Mouse (Mus musculus): Measurements from ENCODE around the gene March6. TPM values are rescaled to one million over a fixed set of nuclear protein-coding genes. Genes with fewer than 3 reads are reported as not detected.

The March6 gene
- total RNA-seq, 2 experiments from 2014 or later: 196 to 206 TPM

DNA sequence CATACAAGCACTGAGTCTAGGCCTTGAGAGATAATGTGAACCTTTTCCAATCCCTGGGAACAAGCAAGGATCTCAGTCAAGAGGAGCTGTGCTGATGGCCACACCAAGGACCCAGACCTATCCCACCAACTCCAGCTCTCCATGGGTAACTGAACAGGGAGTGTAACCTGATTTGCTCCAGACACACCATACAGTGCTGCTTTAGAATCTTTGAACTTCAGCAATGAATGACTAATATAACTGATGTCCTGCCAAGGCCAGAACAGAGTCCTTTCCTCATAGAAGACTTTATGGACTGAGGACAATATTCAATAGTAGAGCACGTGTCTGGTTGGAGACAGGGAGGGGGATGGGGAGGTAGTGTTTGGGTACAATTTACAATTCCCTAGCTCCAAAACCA is 14.2 kb upstream of the March6 start:
- no peak for DNase-seq (ENCODE audit: low spot score in 2 of 2)
- intact Hi-C loops (cut with DNase I): no loop called here

DNA sequence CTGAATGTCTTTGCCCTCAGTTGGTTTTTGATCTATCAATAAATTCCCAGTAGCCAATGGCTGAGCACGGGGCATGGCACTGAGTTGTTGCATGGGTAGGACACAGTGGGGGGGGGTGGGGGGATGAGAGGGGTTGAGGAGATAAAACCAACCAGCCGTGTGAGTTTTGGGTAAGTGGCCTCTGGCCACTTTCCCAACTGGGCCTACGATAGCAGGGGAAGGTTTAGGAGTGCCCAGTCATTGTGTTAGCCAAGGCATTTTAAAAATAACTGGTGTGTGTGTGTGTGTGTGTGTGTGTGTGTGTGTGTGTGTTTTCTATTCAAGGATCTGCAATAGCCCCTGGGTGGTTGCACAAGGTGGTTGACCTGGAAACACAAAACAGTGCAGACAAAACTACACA is 12.4 kb upstream of the March6 start:
- no peak for DNase-seq (ENCODE audit: low spot score in 2 of 2)
- intact Hi-C loops (cut with DNase I): no loop called here

DNA sequence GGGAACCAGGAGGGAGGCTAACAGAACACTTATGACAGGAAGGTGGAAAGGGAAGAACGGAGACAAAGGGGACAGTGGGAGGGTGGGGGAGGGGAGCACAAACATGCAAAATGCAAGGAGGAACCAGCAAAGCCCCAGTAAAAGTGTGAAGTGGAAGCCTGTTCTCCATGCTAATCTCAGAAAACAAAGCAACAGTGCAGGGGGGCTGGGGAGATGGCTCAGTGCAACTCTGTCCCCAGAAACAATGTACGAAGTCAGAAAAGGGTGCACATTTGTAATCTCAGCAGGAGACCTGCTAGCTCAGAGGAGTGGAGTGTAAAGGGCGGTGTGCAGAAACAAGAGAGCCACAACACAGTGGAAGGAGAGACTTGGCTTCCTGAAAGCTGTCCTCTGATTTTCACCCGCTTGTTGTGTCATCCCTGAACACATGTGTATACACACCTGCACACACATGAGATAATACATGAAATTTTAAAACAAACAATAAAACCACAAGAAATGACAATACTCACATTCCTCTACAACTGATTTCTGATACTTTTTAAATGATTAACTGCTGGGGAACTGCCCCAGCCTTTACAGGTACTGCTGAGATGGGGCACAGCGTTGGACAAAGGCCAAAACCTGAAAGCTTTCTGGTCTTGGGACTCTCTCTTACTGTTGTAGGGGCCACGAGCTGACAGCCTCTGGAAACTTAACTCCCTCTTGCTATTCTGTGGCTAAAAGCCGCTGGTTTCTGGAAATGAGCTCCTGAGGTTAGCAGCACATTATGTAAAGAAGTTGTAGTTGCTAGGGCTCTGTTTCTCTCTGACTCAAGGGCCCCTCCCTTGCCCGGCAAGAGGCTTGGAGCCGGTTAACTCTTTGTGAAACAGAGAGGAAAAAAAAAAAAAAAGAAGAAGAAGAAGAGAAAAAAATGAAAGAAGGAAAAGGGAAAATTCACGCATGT is 11.4 kb upstream of the March6 start:
- peak in 1 of 2 experiments; percentile 47 for DNase-seq (ENCODE audit: low spot score in 2 of 2)

DNA sequence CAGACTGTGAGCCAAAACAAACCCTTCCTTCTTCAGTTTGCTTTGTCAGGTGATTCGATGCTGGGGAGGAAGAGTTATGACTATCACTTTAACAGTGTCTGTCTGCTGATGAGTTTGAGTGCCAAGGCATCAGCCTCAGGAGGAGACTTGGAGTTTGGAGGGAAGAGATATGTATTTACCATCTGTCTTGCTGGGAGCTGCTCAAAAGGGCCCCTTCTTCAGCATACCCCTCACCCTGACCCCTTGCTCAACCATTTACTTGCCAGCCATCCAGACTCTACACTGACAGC is 9.6 kb upstream of the March6 start:
- intact Hi-C loops (cut with DNase I): no loop called here

More for the DNA sequence above, 11.4 kb upstream of the March6 start:
- intact Hi-C loops (cut with DNase I): no loop called here

DNA sequence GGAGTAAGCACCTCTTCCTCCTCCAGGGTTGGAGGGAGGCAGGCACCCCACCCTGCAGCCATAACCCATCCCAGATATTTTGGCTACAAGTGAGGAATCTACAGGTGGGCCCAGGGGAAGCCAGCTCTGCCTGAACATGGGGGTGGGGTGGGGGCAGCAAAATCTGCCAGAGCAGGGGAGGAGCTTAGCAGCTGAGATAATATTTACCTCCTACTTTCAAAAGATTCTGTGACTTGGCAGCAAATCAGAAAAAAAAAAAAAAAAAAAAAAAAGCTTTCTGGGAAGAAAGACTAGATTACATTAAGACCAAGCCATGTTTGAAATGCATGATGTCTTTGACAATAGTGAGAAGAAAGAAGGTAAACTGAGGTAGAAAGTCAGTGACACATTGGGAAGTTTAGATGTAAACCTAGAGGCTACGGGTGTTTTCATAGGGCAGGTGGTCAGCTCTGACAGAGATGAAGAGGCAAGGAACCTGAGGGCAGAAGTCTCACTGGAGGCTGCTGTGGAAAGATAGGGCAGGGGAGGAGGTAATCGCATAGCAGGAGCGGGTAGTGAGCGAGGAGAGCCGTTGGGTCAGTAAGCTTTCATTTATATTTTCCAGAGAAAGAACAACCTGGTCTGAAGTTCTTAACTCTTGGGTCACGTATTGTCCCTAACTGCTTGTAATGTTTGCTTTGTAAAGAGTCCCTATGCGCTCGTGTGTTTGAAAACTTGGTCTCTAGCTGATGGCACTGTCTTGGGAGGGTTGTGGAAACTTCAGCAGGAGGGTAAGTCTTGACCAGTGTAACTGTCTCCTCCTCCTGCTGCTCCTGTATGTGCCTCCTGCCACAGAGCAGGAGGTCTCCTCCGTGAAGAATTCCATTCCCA is 9.0 kb upstream of the March6 start:
- peak in 1 of 2 experiments; percentile 19 for DNase-seq (ENCODE audit: low spot score in 2 of 2)
- intact Hi-C loops (cut with DNase I): loop anchor here (5.0 kb wide), 1 partner anchor 32 kb away; no protein-coding TSS in a partner anchor

More for the DNA sequence above, 9.6 kb upstream of the March6 start:
- DNase-seq (ENCODE audit: low spot score in 2 of 2): no peak

DNA sequence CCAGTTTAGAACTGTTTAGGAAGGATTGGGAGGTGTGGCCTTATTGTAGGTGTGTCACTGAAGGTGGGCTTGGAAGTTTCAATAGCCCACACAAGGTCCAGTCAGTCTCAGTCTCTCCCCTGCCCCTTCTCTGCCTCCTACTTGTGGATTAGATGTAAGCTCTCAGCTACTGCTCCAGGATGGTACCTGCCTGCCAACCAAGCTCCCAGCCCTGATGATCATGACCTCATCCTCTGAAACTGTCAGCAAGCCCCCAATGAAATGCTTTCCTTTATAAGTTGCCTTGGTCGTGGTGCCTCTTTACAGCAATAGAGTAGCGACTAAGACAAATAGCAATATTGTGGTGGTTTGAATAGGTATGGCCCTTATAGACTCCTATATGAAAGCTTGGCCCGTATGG is 7.5 kb upstream of the March6 start:
- DNase-seq (ENCODE audit: low spot score in 2 of 2): no peak
- intact Hi-C loops (cut with DNase I): loop anchor here (5.0 kb wide), 1 partner anchor 34 kb away; no protein-coding TSS in a partner anchor

DNA sequence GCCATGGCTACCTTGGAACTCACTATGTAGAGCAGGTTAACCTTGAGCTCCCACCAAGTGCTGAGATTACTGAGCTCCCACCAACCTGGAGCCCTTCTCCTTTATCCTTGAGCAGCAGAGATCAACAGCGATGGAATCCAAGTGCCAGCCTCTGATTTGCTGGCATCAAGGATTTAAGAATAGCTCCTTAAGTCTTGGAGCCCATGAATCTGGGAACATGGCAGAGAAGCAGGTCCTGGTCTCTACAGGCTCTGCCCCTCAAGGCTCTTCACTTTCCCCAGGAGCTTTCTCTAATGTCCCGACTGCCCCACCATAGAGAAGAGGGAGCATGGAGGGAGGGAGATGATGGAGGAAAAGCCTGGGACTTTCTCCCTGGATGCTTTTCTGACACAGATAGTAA is 6.9 kb upstream of the March6 start:
- intact Hi-C loops (cut with DNase I): loop anchor here (5.0 kb wide), 1 partner anchor 35 kb away; no protein-coding TSS in a partner anchor
- no peak for DNase-seq (ENCODE audit: low spot score in 2 of 2)

DNA sequence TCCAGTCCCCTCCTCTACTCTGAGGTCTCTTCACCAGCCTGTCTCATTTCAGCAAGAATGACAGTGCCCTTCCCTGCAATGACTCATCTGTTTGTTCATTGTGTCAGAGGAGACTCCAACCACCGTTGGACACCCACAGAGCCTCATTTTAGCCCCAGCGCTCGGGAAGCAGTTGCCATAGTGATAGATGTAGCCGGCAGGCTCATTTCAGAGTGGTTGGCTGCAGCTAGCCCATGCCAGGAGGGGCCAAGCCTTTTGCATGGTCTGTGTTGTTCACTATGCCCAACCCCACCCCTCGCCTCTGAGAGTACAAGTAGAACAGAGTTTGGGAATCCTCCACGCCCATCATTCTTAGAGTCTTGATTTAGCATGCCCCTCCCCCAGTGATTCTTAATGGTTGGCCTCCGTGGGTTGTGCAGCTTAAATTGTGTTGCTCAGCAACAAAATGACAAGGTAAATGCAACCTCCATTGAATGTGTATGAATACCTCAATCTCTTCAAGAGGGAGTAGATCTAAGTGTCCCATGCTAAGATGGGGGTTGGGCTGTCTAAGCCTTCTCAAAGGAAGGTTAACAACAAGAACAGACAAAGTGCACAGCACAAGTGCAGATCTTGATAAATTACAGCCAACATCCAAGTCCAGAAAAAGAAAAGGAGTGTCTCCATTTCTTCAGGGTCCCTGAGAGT is 5.3 kb upstream of the March6 start:
- intact Hi-C loops (cut with DNase I): loop anchor here (5.0 kb wide), 1 partner anchor 36 kb away; no protein-coding TSS in a partner anchor
- peak; percentile 71 to 93 for DNase-seq (ENCODE audit: low spot score in 2 of 2)

DNA sequence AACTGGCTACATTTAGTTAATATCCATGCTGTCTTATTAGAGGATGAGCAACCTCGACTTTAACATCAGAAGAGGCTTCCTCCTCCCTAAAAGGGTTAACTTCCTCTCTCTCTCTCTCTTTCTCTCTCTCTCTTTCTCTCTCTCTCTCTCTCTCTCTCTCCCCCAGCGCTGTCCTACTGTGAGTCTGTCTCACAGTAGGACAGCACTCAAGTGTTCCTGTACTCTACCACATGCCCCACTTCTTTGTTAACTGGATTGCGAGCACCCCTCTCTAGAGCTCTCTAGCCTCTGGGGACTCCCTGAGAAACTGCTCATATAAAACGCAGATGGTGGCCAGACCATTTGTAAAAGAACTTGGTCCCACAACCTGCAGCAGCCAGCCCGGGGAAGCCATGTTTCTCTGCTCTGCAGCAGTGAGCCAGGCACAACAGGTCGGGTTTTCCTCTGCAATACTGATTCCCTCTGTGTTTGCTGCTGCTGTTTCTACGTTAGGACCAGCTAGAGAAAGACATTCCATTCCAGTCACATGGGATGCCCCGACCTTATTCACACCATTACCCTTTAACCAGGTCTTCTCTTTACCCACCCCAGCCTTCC is 4.5 kb upstream of the March6 start:
- intact Hi-C loops (cut with DNase I): loop anchor here (5.0 kb wide), 1 partner anchor 37 kb away; no protein-coding TSS in a partner anchor
- DNase-seq (ENCODE audit: low spot score in 2 of 2): peak in 1 of 2 experiments; percentile 16

DNA sequence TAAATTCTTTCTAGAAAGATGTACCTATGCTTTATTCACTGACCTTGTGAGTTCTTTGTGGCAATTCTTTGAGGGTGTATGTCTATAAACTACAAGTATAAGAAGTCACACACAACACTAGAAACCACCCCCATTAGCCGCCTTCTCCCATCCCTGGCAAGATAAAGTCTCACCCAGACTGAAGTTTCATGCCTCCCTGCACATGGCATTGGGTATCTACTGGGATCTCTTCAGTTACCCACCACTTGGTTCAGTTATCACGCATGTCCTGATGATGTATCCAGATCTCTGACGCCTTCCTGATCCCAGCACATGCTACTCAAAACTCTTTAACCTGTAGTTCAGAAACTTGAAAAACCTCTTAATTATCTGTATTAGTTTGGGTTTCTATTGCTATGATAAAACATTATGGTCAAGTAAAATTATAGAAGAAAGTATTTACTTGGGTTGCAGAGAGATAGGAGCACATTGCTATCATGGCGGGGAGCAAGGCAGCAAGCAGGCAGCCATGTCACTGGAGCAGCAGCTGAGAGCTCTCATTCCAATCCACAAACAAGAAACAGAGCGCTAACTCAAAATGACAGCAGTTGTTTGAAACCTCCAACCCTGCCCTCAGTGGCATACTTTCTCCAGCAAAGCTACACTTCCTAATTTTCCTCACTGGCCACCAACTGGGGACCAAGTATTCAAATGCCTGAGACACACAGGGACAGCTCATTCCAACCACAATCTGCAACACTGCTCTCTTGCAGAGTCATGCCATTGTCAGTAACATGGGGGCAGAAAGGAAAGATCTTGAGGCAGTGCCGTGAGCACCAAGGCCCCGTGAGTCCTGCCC is 3.8 kb upstream of the March6 start:
- intact Hi-C loops (cut with DNase I): loop anchor here (5.0 kb wide), 1 partner anchor 38 kb away; no protein-coding TSS in a partner anchor
- no peak for DNase-seq (ENCODE audit: low spot score in 2 of 2)

DNA sequence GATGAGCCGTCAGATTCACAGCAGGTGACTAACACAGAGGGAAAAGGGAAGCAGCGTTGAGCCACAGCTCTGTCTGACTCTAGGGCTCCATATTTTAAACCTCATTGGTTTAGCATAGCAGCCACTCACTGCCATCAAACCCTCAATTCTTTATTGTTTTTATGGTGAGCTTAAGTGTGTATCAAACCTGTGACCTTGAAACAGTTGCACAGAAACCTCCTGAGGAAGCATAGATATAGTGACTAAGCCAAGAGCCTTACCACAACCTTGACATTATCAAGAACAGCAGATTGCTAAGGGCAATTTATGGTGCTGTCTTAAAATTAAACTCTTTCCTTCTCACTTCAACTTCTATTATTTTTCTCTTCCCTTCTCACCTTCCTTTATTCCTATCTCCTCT is 2.7 kb upstream of the March6 start:
- DNase-seq (ENCODE audit: low spot score in 2 of 2): no peak
- intact Hi-C loops (cut with DNase I): no loop called here

DNA sequence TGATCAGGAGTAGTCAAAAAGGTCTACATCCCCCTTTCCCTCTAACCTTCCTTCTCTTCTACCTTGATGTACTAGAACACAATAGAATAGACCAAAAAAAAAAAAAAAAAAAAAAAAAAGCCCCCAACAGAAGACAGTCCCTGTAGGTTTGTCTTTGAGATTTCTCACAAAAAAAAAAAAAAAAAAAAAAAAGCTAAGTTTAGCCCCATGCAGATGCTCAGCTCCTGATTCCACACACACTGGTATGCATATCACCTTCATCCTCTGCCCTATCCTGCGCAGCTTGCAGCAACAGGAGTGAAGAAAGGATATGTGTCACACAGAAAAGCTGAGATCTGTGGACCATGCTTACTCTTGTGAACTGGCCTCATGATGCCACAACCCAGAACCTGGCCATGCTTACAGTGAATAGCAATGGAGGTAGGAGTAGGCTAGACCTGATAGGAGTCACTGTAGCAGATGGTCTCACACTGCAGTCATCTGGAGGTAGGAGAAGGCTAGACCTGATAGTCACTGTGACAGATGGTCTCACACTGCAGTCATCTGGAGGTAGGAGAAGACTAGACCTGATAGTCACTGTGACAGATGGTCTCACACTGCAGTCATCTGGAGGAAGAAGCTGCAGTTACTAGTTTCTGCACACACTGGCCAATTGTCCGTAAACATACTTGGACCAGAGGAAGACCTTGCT is 1.6 kb upstream of the March6 start:
- DNase-seq (ENCODE audit: low spot score in 2 of 2): peak in 1 of 2 experiments; percentile 39
- intact Hi-C loops (cut with DNase I): no loop called here

DNA sequence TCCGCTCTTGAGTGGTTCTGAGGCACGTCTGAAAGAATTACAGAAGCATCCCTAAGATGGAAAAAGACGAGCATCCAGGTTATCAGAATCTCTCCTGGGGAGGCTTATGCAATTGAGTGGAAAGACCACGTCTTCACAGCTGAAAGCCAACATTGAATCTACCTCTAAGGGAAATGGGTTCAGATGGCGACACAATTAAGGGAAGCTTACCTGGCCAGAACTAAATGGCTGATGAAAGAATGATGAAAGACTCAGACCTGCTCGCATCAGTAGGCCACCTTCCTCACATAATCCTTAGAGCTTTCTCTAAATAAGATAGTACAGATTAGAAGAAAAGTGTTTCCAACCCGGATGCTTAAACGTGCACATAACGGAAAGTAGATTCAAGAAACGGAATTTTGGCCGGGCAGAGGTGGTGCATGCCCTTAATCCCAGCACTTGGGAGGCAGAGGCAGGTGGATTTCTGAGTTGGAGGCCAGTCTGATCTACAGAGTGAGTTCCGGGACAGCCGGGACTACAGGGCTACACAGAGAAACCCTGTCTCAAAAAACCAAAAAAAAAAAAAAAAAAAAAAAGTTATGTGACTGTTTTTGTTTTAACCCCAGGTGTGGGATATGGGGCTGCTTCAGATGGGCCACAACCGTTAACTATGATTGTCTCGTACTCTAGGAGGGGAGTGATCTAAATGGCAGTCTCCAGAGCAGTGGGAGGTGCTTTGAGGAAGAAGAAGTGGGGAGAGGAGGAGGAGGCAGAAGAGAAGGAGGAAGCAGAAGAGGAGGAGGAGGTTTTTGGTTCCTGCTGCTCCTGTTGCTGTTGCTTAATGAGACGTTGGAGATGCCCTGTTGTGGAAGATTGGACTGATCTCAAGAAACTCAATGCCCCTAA is 835 bp upstream of the March6 start:
- no peak for DNase-seq (ENCODE audit: low spot score in 2 of 2)
- intact Hi-C loops (cut with DNase I): loop anchor here (2.0 kb wide), 1 partner anchor 55 kb away; no protein-coding TSS in a partner anchor

DNA sequence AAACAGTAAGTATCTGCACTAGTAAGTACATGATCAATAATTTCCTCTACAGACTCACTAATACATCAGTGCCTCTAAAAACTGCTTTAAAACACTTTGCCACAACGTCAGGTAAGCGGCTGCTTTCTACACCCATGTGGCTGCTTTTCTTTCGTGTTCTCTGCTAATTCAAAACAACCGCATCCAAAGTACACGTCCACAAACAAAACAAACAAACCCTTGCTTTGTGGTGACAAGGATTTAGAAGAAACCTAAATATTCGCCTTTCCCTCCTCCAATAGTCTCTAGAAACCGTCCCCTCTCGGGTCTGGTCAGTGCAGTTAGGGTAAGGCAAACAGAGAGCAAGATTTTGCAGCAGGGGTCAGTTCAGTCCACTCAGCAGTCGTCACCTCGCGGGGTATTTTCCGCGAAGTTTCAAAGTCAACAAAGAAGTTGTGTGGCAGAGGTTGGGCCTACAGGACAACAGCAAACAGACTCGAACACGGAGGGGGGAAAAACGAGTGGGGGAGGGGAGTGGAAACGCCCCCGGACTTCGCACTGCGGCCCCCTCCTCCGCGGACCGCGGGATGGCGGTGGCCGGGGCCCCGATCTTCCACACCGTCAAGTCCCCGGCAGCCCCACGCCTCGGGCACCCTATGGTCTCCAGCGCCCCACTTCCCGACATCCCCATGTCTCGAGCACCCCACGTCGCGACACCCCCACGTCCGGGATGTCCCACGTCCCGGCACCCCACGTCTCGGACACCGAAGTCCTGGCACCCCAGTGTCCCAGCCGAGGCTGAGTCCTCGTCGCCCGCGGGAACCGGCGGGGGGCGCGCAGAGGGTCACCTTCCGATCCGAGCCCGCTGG is 818 bp downstream of the March6 start:
- DNase-seq (ENCODE audit: low spot score in 2 of 2): peak in 1 of 2 experiments; percentile 33
- intact Hi-C loops (cut with DNase I): loop anchor here (2.0 kb wide), 1 partner anchor 57 kb away; no protein-coding TSS in a partner anchor

DNA sequence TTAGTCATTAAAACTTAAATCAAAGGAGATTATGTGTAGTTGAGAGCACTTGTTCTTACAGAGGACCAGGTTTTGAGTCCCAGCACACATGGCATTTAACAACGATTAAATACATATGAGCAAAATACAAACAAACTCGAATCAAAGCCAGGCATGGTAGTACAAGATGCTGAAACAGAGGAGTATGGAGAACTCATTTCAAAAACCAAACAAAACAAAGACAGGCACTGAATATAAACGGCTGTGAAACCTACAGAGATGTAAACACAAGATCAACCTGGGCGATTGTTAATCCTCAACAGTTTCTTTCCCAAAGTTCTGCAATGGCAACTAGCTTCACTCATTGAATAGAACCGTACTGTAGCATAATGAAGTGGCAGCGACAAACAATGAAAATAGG is 1.8 kb downstream of the March6 start:
- DNase-seq (ENCODE audit: low spot score in 2 of 2): no peak
- intact Hi-C loops (cut with DNase I): no loop called here

DNA sequence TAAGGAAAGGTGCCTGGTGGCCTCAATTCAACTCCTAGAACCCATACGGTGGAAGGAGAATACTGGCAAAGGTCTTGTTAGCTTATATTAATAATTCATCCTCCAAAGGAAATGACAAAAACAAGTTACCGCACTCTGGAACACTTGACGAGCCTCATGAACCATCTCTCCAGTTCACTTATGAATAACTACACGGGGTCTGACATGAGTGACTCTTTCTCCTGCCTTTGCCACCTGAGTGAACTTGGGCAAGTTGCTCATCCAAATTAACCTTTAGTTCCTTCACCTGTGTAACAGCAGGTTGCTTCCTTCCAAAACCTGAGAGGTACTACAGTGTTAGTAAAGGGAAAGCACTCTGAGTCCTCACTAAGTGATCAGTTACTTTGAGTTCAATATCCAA is 2.4 kb downstream of the March6 start:
- intact Hi-C loops (cut with DNase I): no loop called here
- DNase-seq (ENCODE audit: low spot score in 2 of 2): no peak

All from left cerebral cortex, postnatal 25 days (tissue).